Mouse (Mus musculus): ENCODE data around the gene Ccl6. TPM values are rescaled to one million over a fixed set of nuclear protein-coding genes. Genes with fewer than 3 reads are reported as not detected.

Gene Ccl6
- 2.5 and 3.1 TPM in 2 replicates for polyA plus RNA-seq (2014; fragmentation: Nextera tagmentation; extraction: Ambion mirVana)

GRCm38 (mm10) chr11:83592853-83593252, at the start of gene Ccl6:
Gene Ccl6, minus strand, starts transcription at chr11:83593087.
- H3K9me3 ChIP-seq (ENCODE audit: control insufficient read depth, low read length) = no peaks in the 10 kb centered on the region
- no peaks in the 10 kb centered on the region for H3K4me1 ChIP-seq (replicated peaks; ENCODE audit: control insufficient read depth, insufficient read depth, low read length)
- no peak within 1 kb of the TSS for H3K4me3 ChIP-seq (replicated peaks; ENCODE audit: low read length)
- DNase-seq (ENCODE audit: low spot score) (no peak), ATAC-seq (ENCODE audit: low FRiP score) (no peak)
- no peak within 1 kb of the TSS for H3K27ac ChIP-seq
- no peak within 1 kb of the TSS for H3K4me2 ChIP-seq (replicated peaks)
- H3K27me3 ChIP-seq (ENCODE audit: control insufficient read depth, insufficient read depth, low read length) = no peaks in the 10 kb centered on the region
- H3K36me3 ChIP-seq (replicated peaks; ENCODE audit: control insufficient read depth, insufficient read depth) = no peaks in the 10 kb centered on the region
- no peak within 1 kb of the TSS for H3K9ac ChIP-seq
- 69% methylated on average over 2 of the region's 2 CpGs for WGBS

- Histone ChIP-seq H3K9ac (no peak overlapping the region), H3K9me3 (ENCODE audit: control insufficient read depth, low read length) (no peaks in the 10 kb centered on the region), H3K36me3 (replicated peaks; ENCODE audit: control insufficient read depth, insufficient read depth) (no peaks in the 10 kb centered on the region), H3K27ac (no peak overlapping the region), H3K4me1 (replicated peaks; ENCODE audit: control insufficient read depth, insufficient read depth, low read length) (no peaks in the 10 kb centered on the region), H3K4me3 (replicated peaks; ENCODE audit: low read length) (no peak overlapping the region), H3K4me2 (replicated peaks) (no peak overlapping the region), H3K27me3 (ENCODE audit: control insufficient read depth, insufficient read depth, low read length) (no peaks in the 10 kb centered on the region)
- no peak for DNase-seq (ENCODE audit: low spot score)
- ATAC-seq (ENCODE audit: low FRiP score) = no peak
- 94% methylated on average over 2 of the region's 2 CpGs for whole genome bisulfite sequencing
Measured at GRCm38 (mm10) chr11:83641216-83641615, 48.3 kb upstream of the Ccl6 start.

GRCm38 (mm10) chr11:83640141-83640540, 47.3 kb upstream of the Ccl6 start:
- ATAC-seq (ENCODE audit: low FRiP score) (no peak), DNase-seq (ENCODE audit: low spot score) (no peak)
- H3K9ac ChIP-seq = no peak overlapping the region
- no peaks in the 10 kb centered on the region for H3K36me3 ChIP-seq (replicated peaks; ENCODE audit: control insufficient read depth, insufficient read depth)
- no peak overlapping the region for H3K4me2 ChIP-seq (replicated peaks)
- no peak overlapping the region for H3K27ac ChIP-seq
- H3K27me3 ChIP-seq (ENCODE audit: control insufficient read depth, insufficient read depth, low read length) = no peaks in the 10 kb centered on the region
- H3K4me3 ChIP-seq (replicated peaks; ENCODE audit: low read length) = no peak overlapping the region
- 86% methylated on average over 5 of the region's 5 CpGs for WGBS
- H3K4me1 ChIP-seq (replicated peaks; ENCODE audit: control insufficient read depth, insufficient read depth, low read length) = no peaks in the 10 kb centered on the region
- H3K9me3 ChIP-seq (ENCODE audit: control insufficient read depth, low read length) = no peaks in the 10 kb centered on the region

GRCm38 (mm10) chr11:83639533-83639932, 46.6 kb upstream of the Ccl6 start:
- H3K27ac ChIP-seq = no peak overlapping the region
- 66% methylated on average over 3 of the region's 3 CpGs for WGBS

GRCm38 (mm10) chr11:83638934-83639333, 46.0 kb upstream of the Ccl6 start:
- H3K4me3 ChIP-seq (replicated peaks; ENCODE audit: low read length) = no peak overlapping the region
- H3K4me1 ChIP-seq (replicated peaks; ENCODE audit: control insufficient read depth, insufficient read depth, low read length) = no peaks in the 10 kb centered on the region
- no peak overlapping the region for H3K4me2 ChIP-seq (replicated peaks)
- no peak overlapping the region for H3K27ac ChIP-seq
- WGBS = 49% methylated on average over 2 of the region's 2 CpGs
- ATAC-seq (ENCODE audit: low FRiP score) (no peak), DNase-seq (ENCODE audit: low spot score) (no peak)
- no peak overlapping the region for H3K9ac ChIP-seq
- no peaks in the 10 kb centered on the region for H3K36me3 ChIP-seq (replicated peaks; ENCODE audit: control insufficient read depth, insufficient read depth)
- H3K27me3 ChIP-seq (ENCODE audit: control insufficient read depth, insufficient read depth, low read length) = no peaks in the 10 kb centered on the region
- no peaks in the 10 kb centered on the region for H3K9me3 ChIP-seq (ENCODE audit: control insufficient read depth, low read length)

More at GRCm38 (mm10) chr11:83639533-83639932, 46.6 kb upstream of the Ccl6 start:
- Histone ChIP-seq H3K9me3 (ENCODE audit: control insufficient read depth, low read length) (no peaks in the 10 kb centered on the region), H3K4me2 (replicated peaks) (no peak overlapping the region), H3K9ac (no peak overlapping the region), H3K36me3 (replicated peaks; ENCODE audit: control insufficient read depth, insufficient read depth) (no peaks in the 10 kb centered on the region), H3K27me3 (ENCODE audit: control insufficient read depth, insufficient read depth, low read length) (no peaks in the 10 kb centered on the region), H3K4me1 (replicated peaks; ENCODE audit: control insufficient read depth, insufficient read depth, low read length) (no peaks in the 10 kb centered on the region), H3K4me3 (replicated peaks; ENCODE audit: low read length) (no peak overlapping the region)
- DNase-seq (ENCODE audit: low spot score) (no peak), ATAC-seq (ENCODE audit: low FRiP score) (no peak)

- DNase-seq (ENCODE audit: low spot score) = no peak
- WGBS = 85% methylated on average over 1 of the region's 1 CpGs
- Histone ChIP-seq H3K27ac (no peak overlapping the region), H3K4me2 (replicated peaks) (no peak overlapping the region), H3K4me3 (replicated peaks; ENCODE audit: low read length) (no peak overlapping the region), H3K36me3 (replicated peaks; ENCODE audit: control insufficient read depth, insufficient read depth) (no peaks in the 10 kb centered on the region), H3K9me3 (ENCODE audit: control insufficient read depth, low read length) (no peaks in the 10 kb centered on the region), H3K4me1 (replicated peaks; ENCODE audit: control insufficient read depth, insufficient read depth, low read length) (no peaks in the 10 kb centered on the region), H3K9ac (no peak overlapping the region), H3K27me3 (ENCODE audit: control insufficient read depth, insufficient read depth, low read length) (no peaks in the 10 kb centered on the region)
- ATAC-seq (ENCODE audit: low FRiP score) = no peak
Measured at GRCm38 (mm10) chr11:83636742-83637235, 43.9 kb upstream of the Ccl6 start.

GRCm38 (mm10) chr11:83634898-83635297, 42.0 kb upstream of the Ccl6 start:
- Histone ChIP-seq H3K9ac (no peak overlapping the region), H3K27ac (no peak overlapping the region), H3K4me2 (replicated peaks) (no peak overlapping the region), H3K4me1 (replicated peaks; ENCODE audit: control insufficient read depth, insufficient read depth, low read length) (no peaks in the 10 kb centered on the region), H3K36me3 (replicated peaks; ENCODE audit: control insufficient read depth, insufficient read depth) (no peaks in the 10 kb centered on the region), H3K9me3 (ENCODE audit: control insufficient read depth, low read length) (no peaks in the 10 kb centered on the region), H3K27me3 (ENCODE audit: control insufficient read depth, insufficient read depth, low read length) (no peaks in the 10 kb centered on the region), H3K4me3 (replicated peaks; ENCODE audit: low read length) (no peak overlapping the region)
- DNase-seq (ENCODE audit: low spot score) (no peak), ATAC-seq (ENCODE audit: low FRiP score) (no peak)
- 94% methylated on average over 2 of the region's 2 CpGs for WGBS

GRCm38 (mm10) chr11:83634425-83634824, 41.5 kb upstream of the Ccl6 start:
- no peak overlapping the region for H3K4me2 ChIP-seq (replicated peaks)
- no peaks in the 10 kb centered on the region for H3K9me3 ChIP-seq (ENCODE audit: control insufficient read depth, low read length)
- ATAC-seq (ENCODE audit: low FRiP score) = no peak
- H3K27ac ChIP-seq = no peak overlapping the region
- no peaks in the 10 kb centered on the region for H3K27me3 ChIP-seq (ENCODE audit: control insufficient read depth, insufficient read depth, low read length)
- DNase-seq (ENCODE audit: low spot score) = no peak
- no peak overlapping the region for H3K9ac ChIP-seq
- no peak overlapping the region for H3K4me3 ChIP-seq (replicated peaks; ENCODE audit: low read length)
- no peaks in the 10 kb centered on the region for H3K36me3 ChIP-seq (replicated peaks; ENCODE audit: control insufficient read depth, insufficient read depth)
- 44% methylated on average over 4 of the region's 4 CpGs for WGBS
- no peaks in the 10 kb centered on the region for H3K4me1 ChIP-seq (replicated peaks; ENCODE audit: control insufficient read depth, insufficient read depth, low read length)

- WGBS = 75% methylated on average over 4 of the region's 4 CpGs
Measured at GRCm38 (mm10) chr11:83632744-83633143, 39.9 kb upstream of the Ccl6 start.

GRCm38 (mm10) chr11:83631065-83631464, 38.2 kb upstream of the Ccl6 start:
- no peak for DNase-seq (ENCODE audit: low spot score)
- no peaks in the 10 kb centered on the region for H3K9me3 ChIP-seq (ENCODE audit: control insufficient read depth, low read length)
- no peaks in the 10 kb centered on the region for H3K27me3 ChIP-seq (ENCODE audit: control insufficient read depth, insufficient read depth, low read length)
- H3K4me3 ChIP-seq (replicated peaks; ENCODE audit: low read length) = no peak overlapping the region
- H3K27ac ChIP-seq = no peak overlapping the region
- no peaks in the 10 kb centered on the region for H3K36me3 ChIP-seq (replicated peaks; ENCODE audit: control insufficient read depth, insufficient read depth)
- H3K4me1 ChIP-seq (replicated peaks; ENCODE audit: control insufficient read depth, insufficient read depth, low read length) = no peaks in the 10 kb centered on the region
- H3K4me2 ChIP-seq (replicated peaks) = no peak overlapping the region
- no peak overlapping the region for H3K9ac ChIP-seq
- WGBS = 83% methylated on average over 2 of the region's 2 CpGs
- ATAC-seq (ENCODE audit: low FRiP score) = no peak

More at GRCm38 (mm10) chr11:83632744-83633143, 39.9 kb upstream of the Ccl6 start:
- H3K4me2 ChIP-seq (replicated peaks) = no peak overlapping the region
- no peaks in the 10 kb centered on the region for H3K27me3 ChIP-seq (ENCODE audit: control insufficient read depth, insufficient read depth, low read length)
- no peak overlapping the region for H3K4me3 ChIP-seq (replicated peaks; ENCODE audit: low read length)
- DNase-seq (ENCODE audit: low spot score) = no peak
- no peak overlapping the region for H3K9ac ChIP-seq
- no peak for ATAC-seq (ENCODE audit: low FRiP score)
- H3K27ac ChIP-seq = no peak overlapping the region
- H3K4me1 ChIP-seq (replicated peaks; ENCODE audit: control insufficient read depth, insufficient read depth, low read length) = no peaks in the 10 kb centered on the region
- H3K36me3 ChIP-seq (replicated peaks; ENCODE audit: control insufficient read depth, insufficient read depth) = no peaks in the 10 kb centered on the region
- no peaks in the 10 kb centered on the region for H3K9me3 ChIP-seq (ENCODE audit: control insufficient read depth, low read length)

All from hindbrain, embryonic 14.5 days (tissue).